Comparison of ENCODE assay signal across 11 mouse cellular contexts in genomic region chr3:136254713-136255112, GRCm38 (mm10).
"Had no signal": no experiment of that assay in that cellular context is flagged by ENCODE, and none has a peak within 500 bp of the region (broad histone marks: within the 10 kb centered on the region; RNA-seq: fewer than 3 reads in every experiment).

No protein-coding gene starts in this region.

- H3K27me3 ChIP-seq: limb, embryonic 15.5 days; liver, embryonic 13.5 days; megakaryocyte, embryonic 14.5 days; midbrain, embryonic 15.5 days; neural tube, embryonic 12.5 days had no signal

- H3K36me3 ChIP-seq: limb, embryonic 15.5 days; liver, embryonic 13.5 days; midbrain, embryonic 15.5 days; neural tube, embryonic 12.5 days had no signal

- H3K9me3 ChIP-seq: limb, embryonic 15.5 days; liver, embryonic 13.5 days; megakaryocyte, embryonic 14.5 days; midbrain, embryonic 15.5 days; neural tube, embryonic 12.5 days had no signal

- DNase-seq: kidney, postnatal 10 days; layer of hippocampus, postnatal 36 days; liver, embryonic 13.5 days; liver, postnatal 0 days; thymus, adult 18-20 months; thymus, postnatal 14 days had no signal

- H3K4me2 ChIP-seq: limb, embryonic 15.5 days; liver, embryonic 13.5 days; midbrain, embryonic 11.5 days; midbrain, embryonic 15.5 days; neural tube, embryonic 12.5 days had no signal

- H3K27ac ChIP-seq: limb, embryonic 15.5 days; liver, embryonic 13.5 days; midbrain, embryonic 15.5 days; neural tube, embryonic 12.5 days had no signal

- H3K4me3 ChIP-seq: limb, embryonic 15.5 days; liver, embryonic 13.5 days; megakaryocyte, embryonic 14.5 days; midbrain, embryonic 15.5 days; neural tube, embryonic 12.5 days had no signal

- H3K9ac ChIP-seq: limb, embryonic 15.5 days; liver, embryonic 13.5 days; liver, postnatal 0 days; midbrain, embryonic 15.5 days; neural tube, embryonic 12.5 days had no signal

- H3K4me1 ChIP-seq: limb, embryonic 15.5 days; liver, embryonic 13.5 days; midbrain, embryonic 15.5 days; neural tube, embryonic 12.5 days had no signal

- ATAC-seq: liver, postnatal 0 days; midbrain, embryonic 15.5 days had no signal
